Mouse (Mus musculus): Measurements from ENCODE around the gene Gm21317.
"Not testable (repeated sequence)": the region's sequence is repeated elsewhere in the genome, so short reads cannot be mapped to it uniquely, and the experiment has no call there.

The Gm21317 gene

GRCm38 (mm10) chrY:82224927-82225326 lies at the start of gene Gm21317:
TSS of gene Gm21317 (plus strand) at chrY:82225227.
- not testable (repeated sequence) for DNase-seq (ENCODE audit: low spot score)
